Mouse (Mus musculus): Measurements from ENCODE around the gene Kif17.

DNA sequence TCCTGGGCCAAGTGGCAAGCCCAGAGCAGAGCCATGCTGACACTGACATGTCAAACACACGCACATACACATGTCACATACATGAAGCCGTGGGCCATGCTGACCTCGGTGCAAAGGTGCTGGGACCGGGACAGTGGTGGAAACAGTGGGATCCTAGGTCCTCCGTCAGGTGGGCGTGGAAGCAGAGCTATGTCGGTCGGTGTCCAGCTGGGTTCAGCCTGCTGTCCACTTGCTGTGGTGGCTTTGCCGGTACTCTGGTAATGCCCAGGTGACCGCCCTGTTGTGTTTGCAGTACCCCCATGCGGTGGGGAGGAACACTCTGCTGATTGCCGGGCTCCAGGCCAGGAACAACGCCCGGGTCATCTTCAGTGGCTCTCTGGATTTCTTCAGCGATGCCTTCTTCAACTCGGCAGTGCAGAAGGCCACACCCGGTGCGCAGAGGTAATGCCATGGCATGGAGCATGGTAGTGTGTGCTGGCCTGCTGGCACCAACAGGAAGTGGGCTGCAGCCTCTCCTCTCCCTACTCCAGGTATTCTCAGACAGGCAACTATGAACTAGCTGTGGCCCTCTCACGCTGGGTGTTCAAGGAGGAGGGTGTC lies 60.2 kb downstream of the Kif17 start:
- no peak for TF ChIP-seq EP300 (optimal IDR thresholded peaks at IDR 0.05)
- no peak for TF ChIP-seq CTCF (IDR thresholded peaks at IDR 0.05; ENCODE audit: low read depth)

All from stomach, postnatal 0 days (tissue).